Comparison of ENCODE assay signal across 9 mouse cellular contexts in genomic region chr9:67012470-67012869, GRCm38 (mm10). TPM values are rescaled to one million over a fixed set of nuclear protein-coding genes. Genes with fewer than 3 reads are reported as not detected.
DNase-seq lines count a peak whose midpoint lies in the region; ATAC-seq lines count a peak whose summit lies in the region.
"Had no signal": no experiment of that assay in that cellular context is flagged by ENCODE, and none has a peak within 500 bp of the region (broad histone marks: within the 10 kb centered on the region; RNA-seq: fewer than 3 reads in every experiment).

No protein-coding gene starts in this region.

- WGBS in embryonic facial prominence, embryonic 13.5 days = 21% methylated on average over 3 of the region's 3 CpGs
- 27% methylated on average over 3 of the region's 3 CpGs for WGBS in heart, embryonic 16.5 days

- H3K9me3 ChIP-seq in embryonic facial prominence, embryonic 13.5 days = no peaks in the 10 kb centered on the region
- H3K9me3 ChIP-seq in heart, embryonic 16.5 days (replicated peaks; ENCODE audit: control insufficient read depth, low read length) = no peaks in the 10 kb centered on the region

- H3K4me3 ChIP-seq in embryonic facial prominence, embryonic 13.5 days = no peak overlapping the region
- no peak overlapping the region for H3K4me3 ChIP-seq in heart, embryonic 16.5 days (ENCODE audit: low read length)
- H3K4me3 ChIP-seq: erythroblast, embryonic 14.5 days had no signal

- H3K27me3 ChIP-seq in embryonic facial prominence, embryonic 13.5 days = no peaks in the 10 kb centered on the region
- H3K27me3 ChIP-seq in heart, embryonic 16.5 days (ENCODE audit: control insufficient read depth, insufficient read depth, low read length) = no peaks in the 10 kb centered on the region

- DNase-seq in kidney, postnatal 10 days = peak; percentile 39
- no peak for DNase-seq in kidney, postnatal 36 days
- peak; percentile 52 for DNase-seq in lung, postnatal 25 days (ENCODE audit: low spot score)
- no peak for DNase-seq in frontal cortex, adult 2 months (ENCODE audit: extremely low spot score in 1 of 2, low spot score in 1 of 2)
- no peak for DNase-seq in spleen, adult 12 weeks (ENCODE audit: low spot score)
- DNase-seq in layer of hippocampus, postnatal 10 days (ENCODE audit: low spot score in 2 of 2) = no peak

- H3K4me2 ChIP-seq in embryonic facial prominence, embryonic 13.5 days = no peak overlapping the region
- no peak overlapping the region for H3K4me2 ChIP-seq in heart, embryonic 16.5 days (ENCODE audit: low read depth, low read length)

- 0 out of 2 replicates have a peak, but pooled peaks have one; percentile 48 for ATAC-seq in embryonic facial prominence, embryonic 13.5 days (ENCODE audit: insufficient number of reproducible peaks, insufficient read depth, low FRiP score, low TSS enrichment, low read depth)
- ATAC-seq in heart, embryonic 16.5 days (replicated peaks; ENCODE audit: extremely low read depth, insufficient read depth, low FRiP score) = peak; percentile 73

- H3K9ac ChIP-seq in embryonic facial prominence, embryonic 13.5 days = no peak overlapping the region
- no peak overlapping the region for H3K9ac ChIP-seq in heart, embryonic 16.5 days (ENCODE audit: low read length)

- peaks cover 43% of the 10 kb centered on the region for H3K4me1 ChIP-seq in embryonic facial prominence, embryonic 13.5 days
- H3K4me1 ChIP-seq in heart, embryonic 16.5 days (ENCODE audit: control insufficient read depth, insufficient read depth, low read length) = peaks cover 15% of the 10 kb centered on the region

- H3K27ac ChIP-seq in embryonic facial prominence, embryonic 13.5 days = peak overlapping the region; percentile 64
- peak overlapping the region; percentile 61 for H3K27ac ChIP-seq in heart, embryonic 16.5 days (ENCODE audit: low read length)

- no peaks in the 10 kb centered on the region for H3K36me3 ChIP-seq in embryonic facial prominence, embryonic 13.5 days
- no peaks in the 10 kb centered on the region for H3K36me3 ChIP-seq in heart, embryonic 16.5 days (ENCODE audit: control insufficient read depth, insufficient read depth)

RNA-seq across cellular contexts. Expression of gene Tpm1, which starts 36.7 kb away (rescaled TPM):
- polyA plus RNA-seq in embryonic facial prominence, embryonic 13.5 days (2015; fragmentation: Nextera tagmentation; extraction: Ambion mirVana) = 818 and 902 TPM in 2 replicates
- 5,077 and 5,310 TPM in 2 replicates for polyA plus RNA-seq in heart, embryonic 16.5 days (2015; fragmentation: Nextera tagmentation; extraction: Ambion mirVana)
- polyA plus RNA-seq in frontal cortex, adult 2 months (2012; rRNA removed) = 265 and 280 TPM in 2 replicates
- total RNA-seq in layer of hippocampus, postnatal 10 days (2021) = 100 to 1,000 TPM; 195 to 211 TPM

RNA-seq across cellular contexts. Expression of gene Lactb, which starts 37.2 kb away (rescaled TPM):
- 9.1 and 9.3 TPM in 2 replicates for polyA plus RNA-seq in embryonic facial prominence, embryonic 13.5 days (2015; fragmentation: Nextera tagmentation; extraction: Ambion mirVana)
- 5.4 and 6.3 TPM in 2 replicates for polyA plus RNA-seq in heart, embryonic 16.5 days (2015; fragmentation: Nextera tagmentation; extraction: Ambion mirVana)
- polyA plus RNA-seq in frontal cortex, adult 2 months (2012; rRNA removed) = 20.4 and 21.0 TPM in 2 replicates
- 10 to 100 TPM; 15.8 to 16.3 TPM for total RNA-seq in layer of hippocampus, postnatal 10 days (2021)

Comparison
In these comparisons a context has a peak if more than half of its experiments do, and no peak if none do; other contexts are left out.
1. DNase-seq: peak in kidney, postnatal 10 days (single experiment) and lung, postnatal 25 days (single experiment); none in kidney, postnatal 36 days (0 of 2), frontal cortex, adult 2 months (0 of 2), spleen, adult 12 weeks (single experiment) and layer of hippocampus, postnatal 10 days (0 of 2).